Mouse (Mus musculus): ENCODE data around the gene Fam160a2. TPM values are rescaled to one million over a fixed set of nuclear protein-coding genes. Genes with fewer than 3 reads are reported as not detected.

The Fam160a2 gene
- total RNA-seq (2021): 10 to 100 TPM; 67.7 to 71.4 TPM

GRCm38 (mm10) chr7:105399935-105400624, at the start of gene Fam160a2:
TSS of gene Fam160a2 (minus strand) at chr7:105400054.
- intact Hi-C loops (cut with DNase I): loop anchor here (10.0 kb wide), 1 partner anchor 225 kb away; no protein-coding TSS in a partner anchor
- DNase-seq (ENCODE audit: extremely low spot score in 1 of 2, low spot score in 2 of 2): peak; percentile 98 to 100

- intact Hi-C loops (cut with DNase I): no loop called here
- no peak for DNase-seq (ENCODE audit: extremely low spot score in 1 of 2, low spot score in 2 of 2)
Measured at GRCm38 (mm10) chr7:105445076-105445475, 45.2 kb upstream of the Fam160a2 start.

GRCm38 (mm10) chr7:105441426-105441825, 41.6 kb upstream of the Fam160a2 start:
- intact Hi-C loops (cut with DNase I): no loop called here
- DNase-seq (ENCODE audit: extremely low spot score in 1 of 2, low spot score in 2 of 2): no peak

GRCm38 (mm10) chr7:105437979-105438772, 38.3 kb upstream of the Fam160a2 start:
- intact Hi-C loops (cut with DNase I): no loop called here
- DNase-seq (ENCODE audit: extremely low spot score in 1 of 2, low spot score in 2 of 2): no peak

GRCm38 (mm10) chr7:105434798-105435197, 34.9 kb upstream of the Fam160a2 start:
- intact Hi-C loops (cut with DNase I): no loop called here
- DNase-seq (ENCODE audit: extremely low spot score in 1 of 2, low spot score in 2 of 2): peak in 1 of 2 experiments; percentile 37

- no peak for DNase-seq (ENCODE audit: extremely low spot score in 1 of 2, low spot score in 2 of 2)
- intact Hi-C loops (cut with DNase I): no loop called here
Measured at GRCm38 (mm10) chr7:105433859-105434258, 34.0 kb upstream of the Fam160a2 start.

- no peak for DNase-seq (ENCODE audit: extremely low spot score in 1 of 2, low spot score in 2 of 2)
- intact Hi-C loops (cut with DNase I): no loop called here
Measured at GRCm38 (mm10) chr7:105432058-105432457, 32.2 kb upstream of the Fam160a2 start.

- no peak for DNase-seq (ENCODE audit: extremely low spot score in 1 of 2, low spot score in 2 of 2)
- intact Hi-C loops (cut with DNase I): loop anchor here (5.0 kb wide), 1 partner anchor 41 kb away; no protein-coding TSS in a partner anchor
Measured at GRCm38 (mm10) chr7:105426051-105426450, 26.2 kb upstream of the Fam160a2 start.

GRCm38 (mm10) chr7:105425424-105426043, 25.7 kb upstream of the Fam160a2 start, which contains the start of gene Cckbr:
TSS of gene Cckbr (plus strand) at chr7:105425731.
- intact Hi-C loops (cut with DNase I): loop anchor here (5.0 kb wide), 1 partner anchor 42 kb away; no protein-coding TSS in a partner anchor
- peak in 1 of 2 experiments; percentile 64 for DNase-seq (ENCODE audit: extremely low spot score in 1 of 2, low spot score in 2 of 2)

GRCm38 (mm10) chr7:105424368-105424767, 24.5 kb upstream of the Fam160a2 start:
- no peak for DNase-seq (ENCODE audit: extremely low spot score in 1 of 2, low spot score in 2 of 2)
- intact Hi-C loops (cut with DNase I): no loop called here

- intact Hi-C loops (cut with DNase I): no loop called here
- no peak for DNase-seq (ENCODE audit: extremely low spot score in 1 of 2, low spot score in 2 of 2)
Measured at GRCm38 (mm10) chr7:105420903-105421302, 21.0 kb upstream of the Fam160a2 start.

- intact Hi-C loops (cut with DNase I): no loop called here
Measured at GRCm38 (mm10) chr7:105418106-105418505, 18.3 kb upstream of the Fam160a2 start.

GRCm38 (mm10) chr7:105416529-105416928, 16.7 kb upstream of the Fam160a2 start:
- DNase-seq (ENCODE audit: extremely low spot score in 1 of 2, low spot score in 2 of 2): no peak
- intact Hi-C loops (cut with DNase I): no loop called here

More at GRCm38 (mm10) chr7:105418106-105418505, 18.3 kb upstream of the Fam160a2 start:
- DNase-seq (ENCODE audit: extremely low spot score in 1 of 2, low spot score in 2 of 2): no peak

GRCm38 (mm10) chr7:105414385-105414784, 14.5 kb upstream of the Fam160a2 start:
- intact Hi-C loops (cut with DNase I): loop anchor here (5.0 kb wide), 1 partner anchor 103 kb away; no protein-coding TSS in a partner anchor
- no peak for DNase-seq (ENCODE audit: extremely low spot score in 1 of 2, low spot score in 2 of 2)

- intact Hi-C loops (cut with DNase I): loop anchor here (2.0 to 5.0 kb wide), 2 partner anchors 65 to 105 kb away; no protein-coding TSS in a partner anchor
- DNase-seq (ENCODE audit: extremely low spot score in 1 of 2, low spot score in 2 of 2): peak; percentile 71 to 77
Measured at GRCm38 (mm10) chr7:105411874-105412632, 12.2 kb upstream of the Fam160a2 start.

GRCm38 (mm10) chr7:105406322-105406721, 6.5 kb upstream of the Fam160a2 start:
- intact Hi-C loops (cut with DNase I): no loop called here

GRCm38 (mm10) chr7:105404268-105404667, 4.4 kb upstream of the Fam160a2 start, which contains the start of gene Cnga4:
TSS of gene Cnga4 (plus strand) at chr7:105404568.
- intact Hi-C loops (cut with DNase I): no loop called here
- DNase-seq (ENCODE audit: extremely low spot score in 1 of 2, low spot score in 2 of 2): no peak

More at GRCm38 (mm10) chr7:105406322-105406721, 6.5 kb upstream of the Fam160a2 start:
- DNase-seq (ENCODE audit: extremely low spot score in 1 of 2, low spot score in 2 of 2): no peak
